Mouse (Mus musculus) adrenal gland, postnatal 14 days (tissue): ENCODE data around the gene Pskh1. TPM values are rescaled to one million over a fixed set of nuclear protein-coding genes. Genes with fewer than 3 reads are reported as not detected.

Experiments
- DNase-seq: peaks from one replicate; pipeline ENCODE4 v3.0.0; 2021; ENCODE audit warnings: mixed read lengths
- total RNA-seq: library from RNA; stranded (reverse); gene quantifications from 2 replicates; pipeline ENCODE4 v1.2.3, GENCODE M21; 2021

Pskh1 gene
- total RNA-seq, 1 experiment from 2014 or later: 32.2 TPM

GRCm38 (mm10) chr8:105892432-105892831 lies 7.8 kb upstream of the Pskh1 start:
- DNase-seq: peak; percentile 39

- DNase-seq: peak; percentile 89
Measured at GRCm38 (mm10) chr8:105893339-105893738, 6.9 kb upstream of the Pskh1 start, which contains the start of gene Nrn1l. Gene Nrn1l, plus strand, starts transcription at chr8:105893567.

DNA sequence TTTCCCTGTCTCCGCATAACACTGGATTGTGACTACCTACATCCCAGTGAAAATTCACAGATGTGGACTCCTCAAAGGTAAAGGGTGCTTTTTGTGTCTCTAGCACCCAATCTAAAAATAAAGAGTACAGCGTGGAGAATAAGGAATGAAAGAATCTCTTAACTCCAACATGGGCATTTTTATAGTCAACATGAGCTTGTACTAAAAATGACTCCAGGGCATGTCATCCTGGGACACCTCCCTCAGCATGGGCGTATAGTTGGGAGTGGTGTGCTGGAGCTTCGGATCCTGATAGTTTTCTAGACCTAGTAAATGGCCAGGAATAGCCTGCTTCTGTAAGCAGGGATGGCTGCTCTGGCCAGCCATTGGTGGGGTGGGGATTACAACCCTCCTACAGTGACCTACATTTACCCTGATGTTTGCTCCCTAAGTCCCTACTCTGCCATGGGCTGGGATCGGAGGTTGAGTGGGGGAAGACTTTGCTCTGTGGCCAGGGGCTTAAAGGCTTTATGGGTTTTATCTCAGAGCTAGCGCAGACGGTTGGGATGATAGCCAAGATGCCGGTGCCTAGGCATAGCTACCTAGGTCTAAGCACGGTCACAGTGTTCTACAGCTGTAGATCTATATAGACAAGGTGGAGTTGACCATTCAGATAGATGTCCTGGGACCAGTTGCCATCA lies 2.3 kb upstream of the Pskh1 start:
- DNase-seq: no peak

GRCm38 (mm10) chr8:105900941-105901616 lies 838 bp downstream of the Pskh1 start:
- no peak for DNase-seq

DNA sequence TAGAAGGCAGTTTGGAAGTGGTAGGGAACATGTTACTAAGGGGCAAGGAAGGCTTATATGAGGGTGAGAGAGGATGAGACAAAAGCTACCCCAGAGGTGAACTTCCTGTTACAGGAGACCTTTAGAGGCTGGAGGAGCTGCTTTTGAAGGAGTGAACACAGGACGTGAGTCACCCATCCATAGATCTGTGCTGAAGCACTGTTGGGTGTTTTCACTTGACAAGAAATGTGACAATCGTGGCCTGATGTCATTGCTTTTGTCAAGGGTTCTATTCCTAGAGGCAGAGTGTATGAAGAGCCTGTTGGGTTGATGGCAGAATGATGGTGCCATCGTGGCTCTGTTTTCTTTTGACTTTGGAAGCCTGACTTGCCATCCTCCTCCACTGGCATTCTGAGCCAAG lies 19.1 kb downstream of the Pskh1 start:
- DNase-seq: no peak

DNA sequence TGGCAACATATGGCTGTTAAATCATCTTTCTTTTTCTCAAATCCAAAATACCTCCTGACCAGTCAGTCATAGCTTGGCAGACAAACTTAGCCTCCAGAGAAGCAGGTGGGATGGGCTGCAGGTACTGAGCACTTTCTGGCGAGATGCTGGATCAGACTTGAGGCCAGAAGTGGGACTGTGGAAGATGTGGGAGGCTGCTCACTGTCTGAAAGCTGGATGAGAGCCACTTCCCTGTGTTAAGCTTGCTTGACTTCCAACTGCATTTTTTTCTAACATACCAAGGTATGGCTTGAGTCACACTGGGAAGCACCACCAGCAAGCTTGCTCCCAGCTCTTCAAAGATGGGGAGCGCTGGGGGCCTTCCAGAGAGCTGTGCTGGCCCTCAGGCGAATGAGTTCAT lies 24.9 kb downstream of the Pskh1 start:
- DNase-seq: no peak

DNA sequence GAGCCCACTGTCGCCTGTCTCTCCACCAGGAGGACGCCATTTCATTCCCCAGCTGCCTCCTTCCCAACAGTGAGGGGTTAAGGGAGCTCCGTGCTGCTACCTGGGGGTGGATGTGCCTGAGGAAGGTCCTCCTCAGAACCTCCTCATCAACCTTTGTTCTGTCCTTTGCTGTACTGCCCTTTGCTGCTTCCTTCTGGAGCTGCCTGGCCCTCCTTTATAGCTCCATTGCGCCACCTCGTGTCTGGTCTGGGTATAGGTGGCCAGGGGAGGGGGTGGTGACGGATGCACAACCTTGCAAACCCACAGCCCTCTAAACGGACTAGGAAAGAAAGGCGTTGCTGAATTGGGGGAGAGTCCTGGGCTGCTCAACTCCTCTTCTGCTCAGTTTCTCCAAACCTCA lies 30.4 kb downstream of the Pskh1 start:
- peak; percentile 93 for DNase-seq

DNA sequence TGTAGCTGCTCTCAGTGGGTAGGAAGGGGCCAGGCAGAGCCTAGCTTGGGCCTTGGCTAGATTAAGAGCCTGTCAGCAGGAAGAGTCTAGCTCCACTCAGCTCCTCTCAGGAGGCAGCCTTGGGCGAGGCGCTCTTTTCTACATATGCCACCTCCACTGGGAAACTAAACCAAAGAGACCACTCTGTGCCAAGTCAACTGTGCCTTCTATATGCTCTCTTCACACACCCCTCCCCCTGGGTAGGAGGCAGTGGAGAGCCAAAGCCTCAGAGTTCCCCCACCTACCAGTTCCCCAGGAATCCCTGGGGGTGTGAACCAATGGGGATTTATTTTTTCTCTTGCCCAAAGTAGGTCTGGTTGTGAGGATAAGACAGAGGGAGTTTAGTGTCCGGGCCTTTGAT lies 31.0 kb downstream of the Pskh1 start:
- no peak for DNase-seq

DNA sequence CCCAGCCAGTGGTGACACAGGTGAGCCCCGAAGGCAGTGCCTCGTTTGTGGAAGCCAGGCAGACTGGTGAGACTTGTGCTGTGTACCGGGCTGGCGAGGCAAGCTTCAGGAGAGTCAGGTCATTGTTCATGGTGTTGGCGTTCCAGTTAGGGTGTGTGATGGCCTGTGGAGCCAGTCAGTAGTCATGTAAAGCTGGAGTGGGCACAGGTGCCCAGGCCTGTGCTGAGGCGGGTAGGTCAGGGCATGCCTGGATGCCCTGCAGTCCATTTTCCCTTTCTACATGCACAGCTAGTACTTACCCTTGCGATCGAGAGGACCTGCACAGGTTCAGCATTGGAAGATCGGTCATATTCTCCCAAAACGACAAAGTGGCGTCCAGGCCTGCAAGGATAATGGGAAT lies 32.3 kb downstream of the Pskh1 start:
- no peak for DNase-seq

DNA sequence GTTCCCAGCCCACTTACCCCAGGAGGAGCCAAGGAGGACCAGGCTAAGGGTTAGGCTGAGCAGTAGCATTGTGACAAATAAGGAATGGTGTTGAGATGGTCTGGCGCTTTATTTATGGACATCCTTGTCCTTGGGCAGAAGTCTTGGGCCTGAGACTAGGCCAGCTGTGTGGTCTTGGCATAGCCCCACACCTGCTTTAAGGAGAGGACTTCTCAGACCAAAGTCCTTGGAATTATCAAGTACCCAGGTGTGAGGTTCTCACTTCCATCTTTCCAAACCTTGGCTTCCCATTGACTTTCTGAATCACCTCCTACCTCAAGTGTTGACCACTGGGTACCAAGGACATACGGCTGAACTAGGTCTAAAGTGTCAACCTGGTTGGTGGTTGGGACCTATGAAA lies 33.5 kb downstream of the Pskh1 start, which contains the start of gene Ctrl:
Ctrl (minus strand) TSS at position 101 of the 400 bp plus-strand sequence.
- no peak for DNase-seq

- no peak for DNase-seq
Measured at GRCm38 (mm10) chr8:105935105-105935504, 34.9 kb downstream of the Pskh1 start.

DNA sequence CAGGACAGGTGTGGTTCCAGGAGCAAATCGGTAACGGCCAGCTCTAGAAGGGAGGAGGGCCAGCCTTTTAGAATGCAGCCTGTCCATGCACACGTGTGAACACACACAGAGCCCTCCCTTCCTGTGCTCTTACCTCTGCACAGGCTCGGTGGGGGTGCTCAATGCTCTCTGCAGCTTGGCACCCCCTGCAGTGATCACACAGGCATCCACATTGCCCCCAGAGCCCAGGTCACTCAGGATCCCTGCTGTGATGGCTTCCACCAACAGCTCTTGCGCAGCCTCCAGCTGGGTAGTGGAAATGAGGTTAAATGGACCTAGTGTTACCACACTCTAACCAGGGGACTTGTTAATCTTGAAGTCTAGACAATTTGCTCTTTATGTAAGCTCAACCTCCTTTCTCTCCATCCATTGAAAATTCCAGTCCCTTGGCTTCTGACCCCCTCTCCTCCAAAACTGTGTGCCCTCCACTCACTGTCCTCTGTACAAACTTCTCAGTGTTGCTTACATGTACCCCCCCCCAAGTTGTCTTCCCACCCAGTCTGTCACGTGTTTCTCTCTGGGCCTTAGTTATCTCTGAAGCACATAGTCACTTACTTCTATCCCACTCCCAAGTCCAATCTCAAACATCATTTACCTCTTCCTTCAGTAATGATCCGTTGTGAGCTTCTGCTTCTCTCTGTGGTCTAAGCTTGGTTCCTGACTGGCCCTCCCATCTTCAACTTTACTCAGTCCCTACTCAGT lies 35.8 kb downstream of the Pskh1 start:
- no peak for DNase-seq

DNA sequence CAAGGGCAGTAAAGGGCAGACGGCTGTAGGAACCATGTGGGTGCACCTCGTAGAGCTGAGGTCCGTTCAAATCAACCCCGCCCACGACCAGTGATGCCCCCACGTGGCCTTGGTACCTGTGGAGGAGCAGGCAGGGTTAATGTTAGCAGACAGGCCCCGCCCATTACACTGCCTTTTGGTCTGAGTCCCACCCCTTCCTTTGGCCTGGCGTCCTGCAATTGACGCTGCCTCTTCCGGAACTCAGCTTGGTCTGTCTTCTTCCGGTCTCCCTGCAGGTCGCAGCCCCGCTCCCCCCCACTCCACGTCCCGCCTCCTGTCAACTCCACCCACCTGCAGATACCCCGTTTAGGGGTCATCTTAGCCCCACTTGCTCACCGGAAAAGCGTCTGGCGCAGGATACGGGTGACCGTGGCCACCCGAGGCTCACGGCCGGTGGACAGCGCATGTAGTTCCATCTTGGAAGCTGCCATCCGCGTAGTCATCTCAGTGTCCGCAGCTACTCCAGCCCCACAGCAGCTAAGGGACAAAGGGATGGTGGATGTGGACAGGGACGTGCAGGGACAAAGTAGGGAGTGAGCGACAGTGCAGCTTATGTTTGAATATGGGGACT lies 36.7 kb downstream of the Pskh1 start:
- peak; percentile 94 for DNase-seq

GRCm38 (mm10) chr8:105937496-105938305 lies 37.5 kb downstream of the Pskh1 start:
- peak; percentile 74 for DNase-seq

GRCm38 (mm10) chr8:105938306-105938669 lies 38.0 kb downstream of the Pskh1 start, which contains the start of gene Psmb10:
Gene Psmb10, minus strand, starts transcription at chr8:105938444.
- peak; percentile 72 for DNase-seq

DNA sequence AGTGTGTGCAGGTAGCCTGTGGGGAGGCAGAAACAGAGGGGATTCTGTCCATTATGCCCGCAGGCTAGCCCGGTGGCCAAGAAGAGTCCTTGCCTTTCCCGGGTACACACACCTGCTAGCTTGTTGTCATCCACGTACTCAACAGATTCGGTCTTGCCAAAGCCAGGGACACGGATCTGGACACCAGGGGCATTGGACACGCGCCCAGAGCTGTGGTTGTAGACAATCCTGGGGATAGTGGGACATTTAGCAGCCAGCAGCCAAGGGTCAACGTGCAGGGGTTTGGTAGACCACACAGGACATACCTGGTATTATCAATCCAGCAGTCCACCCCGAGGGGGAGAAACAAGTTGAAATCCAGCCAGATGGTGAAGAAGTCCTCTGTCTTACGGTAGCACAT lies 41.8 kb downstream of the Pskh1 start:
- no peak for DNase-seq

DNA sequence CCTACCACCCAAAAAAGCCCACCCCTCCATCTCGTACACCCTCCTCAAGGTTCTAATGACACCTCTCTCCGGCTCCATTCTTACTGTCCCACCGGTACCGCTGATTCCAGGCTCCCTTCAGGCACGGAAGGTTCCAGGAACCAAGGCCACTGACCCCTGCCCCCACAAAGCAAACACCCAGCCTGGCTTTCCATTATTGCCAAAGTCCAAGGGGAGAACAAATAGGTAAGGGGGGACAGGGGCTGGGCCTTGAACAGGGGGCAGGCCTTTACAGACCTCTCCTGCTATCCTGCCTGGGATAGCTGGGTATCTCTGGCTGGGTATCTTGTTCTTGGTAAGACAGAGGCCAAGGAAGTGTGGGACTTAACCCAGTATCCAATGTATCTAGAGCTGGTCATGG lies 42.3 kb downstream of the Pskh1 start:
- DNase-seq: no peak

- DNase-seq: no peak
Measured at GRCm38 (mm10) chr8:105943321-105943739, 43.1 kb downstream of the Pskh1 start, which contains the start of gene Lcat. Gene Lcat, minus strand, starts transcription at chr8:105943382.

- peak; percentile 76 for DNase-seq
Measured at GRCm38 (mm10) chr8:105949350-105949749, 49.1 kb downstream of the Pskh1 start.

- peak; percentile 31 for DNase-seq
Measured at GRCm38 (mm10) chr8:105951057-105951659, 50.9 kb downstream of the Pskh1 start.

GRCm38 (mm10) chr8:105956556-105956955 lies 56.3 kb downstream of the Pskh1 start:
- no peak for DNase-seq
